Mouse (Mus musculus): ENCODE results near the gene Nme4. TPM values are rescaled to one million over a fixed set of nuclear protein-coding genes. Genes with fewer than 3 reads are reported as not detected.
A peak's percentile ranks its signal among the peaks of the same experiment; 100 is the strongest.

Nme4 gene
- total RNA-seq, 2 experiments from 2014 or later, result 3.8 to 5.8 TPM

GRCm38 (mm10) chr17:26068024-26068830, 27.2 kb downstream of the Nme4 start:
- DNase-seq (ENCODE audit: low spot score in 2 of 2), result no peak

DNA sequence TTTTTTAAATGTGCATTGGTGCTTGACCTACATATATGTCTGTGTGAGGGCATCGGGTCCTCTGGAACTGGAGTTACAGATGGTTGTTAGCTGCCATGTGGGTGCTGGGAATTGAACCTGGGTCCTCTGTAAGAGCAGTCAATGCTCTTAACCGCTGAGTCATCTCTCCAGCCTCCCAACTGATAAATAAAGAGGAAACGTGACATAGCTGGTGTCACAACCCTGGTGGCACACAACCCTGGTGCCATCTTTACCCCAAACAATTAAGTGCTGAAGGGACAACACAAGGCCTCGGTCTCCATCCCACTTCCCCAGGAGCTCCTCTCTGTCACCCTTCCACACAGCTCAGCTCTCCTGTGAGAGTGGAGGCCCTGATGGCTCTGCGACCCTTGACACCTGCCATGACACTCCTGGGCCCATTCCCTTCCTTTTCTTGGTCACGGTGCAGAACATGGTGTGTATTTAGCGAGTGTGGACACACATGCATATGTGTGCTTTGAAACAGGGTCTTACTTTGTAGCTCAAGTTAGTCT, 28.8 kb downstream of the Nme4 start:
- no peak for DNase-seq (ENCODE audit: low spot score in 2 of 2)

GRCm38 (mm10) chr17:26064916-26065315, 30.5 kb downstream of the Nme4 start:
- no peak for DNase-seq (ENCODE audit: low spot score in 2 of 2)

- peak in 1 of 2 experiments; percentile 34 for DNase-seq (ENCODE audit: low spot score in 2 of 2)
These were observed 37.4 kb downstream of the Nme4 start for GRCm38 (mm10) chr17:26057787-26058567.

- peak in 1 of 2 experiments; percentile 59 for DNase-seq (ENCODE audit: low spot score in 2 of 2)
These were observed 38.1 kb downstream of the Nme4 start for GRCm38 (mm10) chr17:26057278-26057677.

DNA sequence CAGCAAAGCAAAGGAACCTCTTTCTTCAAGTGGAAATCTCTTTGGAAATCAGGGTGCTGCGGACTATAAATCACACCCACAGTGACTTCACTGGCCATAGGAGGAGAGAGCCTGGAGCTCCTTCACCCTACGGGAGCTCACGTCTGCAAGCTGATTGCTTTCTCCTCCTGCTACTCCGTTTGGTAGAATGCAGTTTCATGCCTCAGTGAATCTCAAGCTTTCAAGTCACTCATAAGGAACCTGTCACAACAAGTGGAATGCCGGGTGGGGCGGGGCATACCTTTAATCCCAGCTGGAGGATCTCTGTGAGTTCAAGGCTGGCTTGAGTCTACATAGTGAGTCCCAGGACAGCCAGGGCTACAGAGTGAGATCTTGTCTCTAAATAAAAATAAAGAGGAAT, 40.2 kb downstream of the Nme4 start:
- DNase-seq (ENCODE audit: low spot score in 2 of 2), result no peak

GRCm38 (mm10) chr17:26054133-26054845, 41.1 kb downstream of the Nme4 start:
- DNase-seq (ENCODE audit: low spot score in 2 of 2), result no peak

DNA sequence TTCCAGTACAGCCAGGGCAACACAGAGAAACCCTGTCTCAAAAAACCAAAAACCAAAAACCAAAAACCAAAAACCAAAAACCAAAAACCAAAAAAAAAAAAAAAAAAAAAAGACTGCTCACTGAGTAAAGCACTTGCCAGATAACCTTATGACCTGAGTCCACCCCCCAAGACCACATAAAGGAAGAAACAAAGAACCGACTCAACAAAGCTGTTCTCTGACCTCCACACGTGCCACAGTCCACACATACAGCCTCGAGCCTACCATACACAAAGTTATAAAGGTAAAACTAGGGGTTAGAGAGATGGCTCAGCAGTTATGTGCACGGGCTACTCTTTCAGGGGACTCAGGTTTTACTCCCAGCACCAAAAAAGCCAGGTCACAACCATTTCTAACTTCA, 42.7 kb downstream of the Nme4 start:
- no peak for DNase-seq (ENCODE audit: low spot score in 2 of 2)

DNA sequence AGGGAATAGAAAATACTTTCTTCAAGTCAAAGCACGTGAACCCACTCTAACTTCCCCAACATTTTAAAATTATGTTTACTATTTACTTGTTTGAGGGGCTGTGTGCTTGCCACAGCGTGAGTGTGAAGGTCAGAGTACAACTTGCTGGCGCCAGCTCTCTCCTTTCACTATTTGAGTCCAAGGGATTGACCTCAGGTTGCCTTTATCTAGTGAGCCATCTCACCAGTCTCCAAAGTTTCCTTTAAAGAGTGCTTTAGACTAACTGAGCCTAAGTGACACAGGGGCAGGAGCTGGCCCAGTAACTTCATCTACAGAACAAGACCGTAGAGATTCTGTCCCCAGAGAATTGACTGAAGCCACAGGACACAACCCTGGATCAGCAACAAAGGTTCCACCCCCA, 43.3 kb downstream of the Nme4 start:
- DNase-seq (ENCODE audit: low spot score in 2 of 2), result no peak

DNA sequence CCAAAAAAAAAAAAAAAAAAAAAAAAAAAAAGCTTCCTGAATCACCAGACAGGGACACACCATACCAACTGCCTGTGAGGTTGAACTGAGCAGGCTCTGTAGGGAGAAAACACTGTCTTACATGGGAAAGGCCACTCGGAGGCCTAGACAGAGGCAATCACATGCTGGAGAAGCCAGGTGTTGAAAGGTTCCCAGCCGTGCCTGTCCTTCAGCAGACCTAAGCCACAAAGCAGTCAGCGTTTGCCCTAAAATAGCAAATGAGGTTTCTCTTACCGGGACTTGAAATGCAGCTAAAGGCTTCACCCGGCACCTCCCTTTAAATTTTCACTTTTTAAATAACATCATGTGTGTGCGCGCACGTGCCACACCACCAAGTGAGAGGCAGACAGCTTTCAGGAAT, 47.3 kb downstream of the Nme4 start:
- no peak for DNase-seq (ENCODE audit: low spot score in 2 of 2)

DNA sequence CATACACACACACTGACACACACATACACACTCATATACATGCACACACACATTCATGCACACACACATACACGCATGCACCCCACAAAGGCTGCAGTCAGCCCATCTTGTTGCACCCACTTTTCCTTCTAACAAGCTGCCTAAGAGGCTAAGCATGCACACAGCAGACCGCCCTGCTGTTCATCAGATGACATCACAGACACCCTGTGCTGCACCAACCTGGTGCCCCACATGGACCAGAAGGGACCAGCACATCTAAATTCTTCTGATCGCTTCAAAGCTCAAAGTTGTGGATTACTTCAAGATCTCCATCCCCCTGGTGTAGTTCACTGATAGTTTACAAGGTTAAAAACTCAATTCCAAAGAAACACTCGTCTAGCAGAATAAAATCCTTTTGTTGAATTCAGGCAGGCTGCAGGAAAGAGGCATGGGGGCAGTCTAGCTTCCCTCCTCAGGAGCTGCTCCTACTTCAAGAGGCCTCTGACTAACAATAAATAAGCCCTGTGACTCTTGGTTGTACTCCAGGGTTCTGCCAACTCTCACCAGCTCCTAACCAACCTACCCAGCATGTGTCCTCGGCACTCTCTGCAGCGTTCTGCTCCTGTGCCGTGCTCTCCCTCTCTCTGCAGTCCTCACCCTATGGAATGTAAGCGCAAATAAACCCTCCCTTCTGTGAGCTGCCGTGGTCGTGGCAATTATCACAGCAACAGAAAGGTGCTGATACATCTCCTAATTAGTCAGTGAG, 49.0 kb downstream of the Nme4 start:
- peak in 1 of 2 experiments; percentile 68 for DNase-seq (ENCODE audit: low spot score in 2 of 2)

DNA sequence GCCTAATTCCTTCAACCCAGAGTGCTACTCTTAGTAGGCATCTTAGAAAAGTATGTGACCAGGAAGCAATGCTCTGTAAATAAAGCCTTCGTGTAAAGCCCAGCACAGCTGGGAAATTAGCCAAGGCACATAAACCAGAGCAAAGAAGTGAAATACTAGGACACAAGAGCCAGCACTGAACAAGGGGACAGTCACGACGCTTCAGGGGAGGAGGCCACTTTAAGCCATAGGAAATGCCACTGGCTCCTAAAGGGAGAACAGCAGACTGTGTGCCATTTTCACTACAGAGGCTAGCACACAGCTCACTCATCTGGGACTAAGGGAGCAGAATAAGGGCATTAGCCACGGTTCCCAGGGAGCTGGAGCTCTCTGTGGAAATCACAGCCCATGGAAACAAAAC, 50.1 kb downstream of the Nme4 start:
- no peak for DNase-seq (ENCODE audit: low spot score in 2 of 2)

GRCm38 (mm10) chr17:26043249-26043636, 52.2 kb downstream of the Nme4 start:
- peak in 1 of 2 experiments; percentile 86 for DNase-seq (ENCODE audit: low spot score in 2 of 2)

DNA sequence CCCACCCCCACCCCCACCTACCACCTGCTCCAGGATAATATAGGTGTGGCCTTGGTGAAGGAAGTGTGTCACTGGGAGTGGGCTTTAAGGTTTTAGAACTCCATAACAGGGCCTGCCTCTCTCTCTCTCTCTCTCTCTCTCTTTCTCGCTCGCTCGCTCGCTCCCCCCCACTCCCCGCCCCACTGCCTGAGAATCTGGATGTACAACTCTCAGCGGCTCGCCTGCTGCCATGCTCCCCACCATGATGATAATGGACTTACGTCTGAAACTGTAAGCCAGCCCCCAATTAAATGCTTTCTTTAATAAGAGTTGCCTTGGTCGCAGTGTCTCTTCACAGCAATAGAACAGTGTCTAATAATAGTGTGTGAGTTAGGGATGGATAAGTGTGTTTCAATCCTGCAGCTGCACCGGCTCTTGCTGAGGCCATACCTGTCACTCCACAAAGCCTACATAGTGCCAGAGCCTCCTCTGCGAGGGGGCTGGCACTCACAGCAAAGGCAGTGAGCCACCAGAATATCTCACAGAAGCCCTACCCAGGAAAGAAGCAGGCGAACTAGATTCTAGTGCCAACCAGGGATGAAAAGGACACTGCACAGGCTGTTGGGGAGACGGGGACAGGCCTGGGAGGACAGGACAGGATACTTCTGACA, 52.7 kb downstream of the Nme4 start:
- DNase-seq (ENCODE audit: low spot score in 2 of 2), result peak in 1 of 2 experiments; percentile 34

Other genes with a start within 250 kb of the Nme4 start
- 10 to 100 TPM; 20.1 to 21.7 TPM for gene Wdr90, start 234.1 kb downstream of the Nme4 start, total RNA-seq (2021)
- gene Mcrip2, start 226.8 kb downstream of the Nme4 start, total RNA-seq (2021), result 10 to 100 TPM; 23.3 to 23.7 TPM
- gene Mettl26, start 220.5 kb downstream of the Nme4 start, total RNA-seq (2021), result 10 to 100 TPM; 36.3 TPM
- gene Wfikkn1, start 214.7 kb downstream of the Nme4 start, total RNA-seq (2021), result 1 to 10 TPM; 1.7 to 2.2 TPM
- 10 to 100 TPM; 49.4 to 54.7 TPM for gene Rab40c, start 175.9 kb downstream of the Nme4 start, total RNA-seq (2021)
- 100 to 1,000 TPM; 108 to 113 TPM for gene Pigq, start 150.7 kb downstream of the Nme4 start, total RNA-seq (2021)
- gene Nhlrc4, start 150.6 kb downstream of the Nme4 start, total RNA-seq (2021), result under 1 TPM; 0.32 to 0.36 TPM
- under 1 TPM; 0.99 TPM for gene A930017K11Rik, start 143.0 kb downstream of the Nme4 start, total RNA-seq (2021)
- 10 to 100 TPM; 50.6 to 54.1 TPM for gene Capn15, start 109.8 kb downstream of the Nme4 start, total RNA-seq (2021)
- 100 to 1,000 TPM; 106 TPM for gene Rab11fip3, start 26.0 kb downstream of the Nme4 start, total RNA-seq (2021)
- gene Decr2, start 5.3 kb downstream of the Nme4 start, total RNA-seq (2021), result 10 to 100 TPM; 27.4 to 29.7 TPM
- gene Tmem8, start 17.7 kb upstream of the Nme4 start, total RNA-seq (2021), result 10 to 100 TPM; 12.0 to 13.2 TPM
- 10 to 100 TPM; 68.8 to 70.0 TPM for gene Mrpl28, start 27.9 kb upstream of the Nme4 start, total RNA-seq (2021)
- 10 to 100 TPM; 28.3 to 28.5 TPM for gene Axin1, start 43.1 kb upstream of the Nme4 start, total RNA-seq (2021)
- gene Pdia2, start 103.5 kb upstream of the Nme4 start, total RNA-seq (2021), result under 1 TPM; 0.18 to 0.35 TPM
- gene Rgs11, start 107.3 kb upstream of the Nme4 start, total RNA-seq (2021), result 10 to 100 TPM; 32.4 to 41.9 TPM
- gene Arhgdig, start 112.2 kb upstream of the Nme4 start, total RNA-seq (2021), result 10 to 100 TPM; 64.8 to 65.1 TPM
- gene Fam234a, start 148.6 kb upstream of the Nme4 start, total RNA-seq (2021), result 10 to 100 TPM; 19.6 to 21.4 TPM
- gene Luc7l, start 157.3 kb upstream of the Nme4 start, total RNA-seq (2021), result 10 to 100 TPM; 87.4 to 91.8 TPM